Mouse (Mus musculus): ENCODE results near the gene Fmnl2.

DNA sequence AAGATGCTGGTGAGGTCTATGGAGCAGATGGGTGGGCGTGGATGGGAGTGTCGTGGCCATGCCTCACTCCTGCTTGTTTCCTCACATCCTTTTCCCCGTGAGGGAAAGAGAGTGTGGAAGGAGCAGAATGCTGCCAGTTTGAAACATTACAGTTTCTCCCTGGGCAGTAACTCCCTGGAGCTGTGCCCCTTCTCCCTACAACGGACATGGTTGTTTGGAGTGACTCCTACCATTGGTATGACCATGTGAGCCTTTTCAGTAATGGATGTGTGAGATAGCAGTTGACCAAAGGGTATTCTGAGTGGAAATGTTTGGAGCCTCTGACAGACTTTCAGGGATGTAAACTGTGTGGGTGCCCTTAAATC lies 5.1 kb downstream of the Fmnl2 start:
- TF ChIP-seq CTCF (IDR thresholded peaks at IDR 0.05; ENCODE audit: extremely low read depth, insufficient read depth, insufficient read length, insufficient replicate concordance) (no peak), POLR2A (IDR thresholded peaks at IDR 0.05; ENCODE audit: low read depth, low read length) (no peak)
